Mouse (Mus musculus) brown adipose tissue, adult 24 weeks (tissue): ENCODE results near the gene Ampd3. TPM values are rescaled to one million over a fixed set of nuclear protein-coding genes. Genes with fewer than 3 reads are reported as not detected.

Experiments
- H3K27ac ChIP-seq: fragments of 200-500 bp; replicated peaks from 2 replicates; pipeline ENCODE4 v1.5.1; 2012; ENCODE audit warnings: low read depth, mild to moderate bottlenecking, low read length
- H3K4me1 ChIP-seq: fragments of 200-500 bp; 2 replicates; pipeline ENCODE4 v1.6.1; 2012; ENCODE audit warnings: low read length, mixed read lengths; ENCODE audit not compliant: control insufficient read depth, insufficient read depth, insufficient read length
- H3K4me3 ChIP-seq: fragments of 200-500 bp; 2 replicates; pipeline ENCODE4 v1.5.1; 2012; ENCODE audit warnings: low read depth, mild to moderate bottlenecking, low read length, moderate library complexity; ENCODE audit not compliant: insufficient read depth
- polyA plus RNA-seq: library from polyadenylated mRNA; stranded (reverse); fragments of >200 nt; gene quantifications from 2 replicates; pipeline ENCODE4 v1.2.4, GENCODE M21; 2012; ENCODE audit not compliant: missing spikeins, insufficient read depth, insufficient read length

The Ampd3 gene
- polyA plus RNA-seq, 1 experiment = 30.0 TPM

DNA sequence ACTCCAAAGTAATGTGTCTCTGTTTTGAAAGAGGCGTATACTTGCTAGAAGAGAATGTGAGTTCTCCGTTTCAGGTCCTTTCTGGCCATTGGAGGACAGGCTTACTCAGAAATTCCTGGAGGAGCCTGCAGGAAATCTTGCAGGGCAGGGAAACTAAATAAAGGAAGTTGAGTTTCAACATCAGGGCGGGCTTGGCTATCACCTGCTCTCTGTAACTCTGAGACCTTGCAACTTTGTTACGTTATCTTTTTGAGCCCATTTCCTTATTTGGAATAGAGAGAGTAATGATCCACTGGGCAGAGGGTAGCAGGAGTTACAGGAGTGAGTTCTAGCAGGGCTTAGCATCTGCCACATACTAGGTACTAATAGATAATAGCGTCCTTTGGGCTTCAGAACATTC, 92.1 kb downstream of the Ampd3 start:
- H3K4me1 ChIP-seq = no peaks in the 10 kb centered on the region
- no peak overlapping the region for H3K4me3 ChIP-seq
- no peak overlapping the region for H3K27ac ChIP-seq

Other genes with a start within 250 kb of the Ampd3 start
- 10.1 and 16.6 TPM in 2 replicates for gene Sbf2, start 153.3 kb upstream of the Ampd3 start, polyA plus RNA-seq
- gene Adm, start 140.5 kb upstream of the Ampd3 start, polyA plus RNA-seq = 2.2 and 3.5 TPM in 2 replicates
- gene Rnf141, start 76.3 kb downstream of the Ampd3 start, polyA plus RNA-seq = 35.2 and 35.6 TPM in 2 replicates
- 3.5 and 11.1 TPM in 2 replicates for gene Lyve1, start 95.0 kb downstream of the Ampd3 start, polyA plus RNA-seq
- gene Mrvi1, start 214.3 kb downstream of the Ampd3 start, polyA plus RNA-seq = 1.5 and 2.0 TPM in 2 replicates